Mouse (Mus musculus): ENCODE measurements around the gene Setd1b.

DNA sequence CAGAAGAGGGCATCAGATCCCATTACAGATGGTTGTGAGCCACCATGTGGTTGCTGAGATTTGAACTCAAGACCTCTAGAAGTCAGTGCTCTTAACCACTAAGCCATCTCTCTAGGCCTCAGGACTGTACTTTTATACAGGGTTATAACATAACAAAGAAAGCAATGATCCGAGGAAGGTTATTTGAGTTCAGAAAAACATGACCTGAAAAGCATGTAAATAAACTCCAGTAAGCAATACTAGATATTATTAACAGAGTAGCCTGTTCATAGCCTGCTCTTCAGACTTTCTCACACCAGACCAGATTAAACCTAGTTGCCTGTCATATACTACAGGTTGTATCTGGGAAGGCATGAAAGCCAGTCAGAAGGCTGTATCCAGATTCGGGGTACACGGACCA lies 45.3 kb downstream of the Setd1b start:
- TF ChIP-seq CTCF (IDR thresholded peaks at IDR 0.05; ENCODE audit: low read depth) (no peak), EP300 (IDR thresholded peaks at IDR 0.05; ENCODE audit: low read depth) (no peak)
